Mouse (Mus musculus) forebrain, embryonic 14.5 days (tissue): ENCODE data around the gene Ppm1b. TPM values are rescaled to one million over a fixed set of nuclear protein-coding genes. Genes with fewer than 3 reads are reported as not detected.

ENCODE experiments used
- ATAC-seq: fragments of 200-750 bp; cut with Nextera tagmentation; 2 replicates; pipeline ENCODE4 v1.8.0; 2017; ENCODE audit warnings: mild to moderate bottlenecking, moderate library complexity
- DNase-seq: peaks from one replicate; pipeline ENCODE4 v3.0.0-alpha.2; 2015; ENCODE audit warnings: low spot score
- H3K27ac ChIP-seq: fragments of 300-500 bp; sonication (generic); 2 replicates; pipeline ENCODE4 v1.5.1; 2014; ENCODE audit warnings: low read depth, mild to moderate bottlenecking, control low read depth, low read length, moderate library complexity
- H3K27me3 ChIP-seq: fragments of 300-500 bp; sonication (generic); replicated peaks from 2 replicates; pipeline ENCODE4 v1.6.1; 2014; ENCODE audit warnings: low read length, control low read depth, mixed read lengths; ENCODE audit not compliant: control insufficient read depth, insufficient read depth
- H3K36me3 ChIP-seq: fragments of 300-500 bp; sonication (generic); 2 replicates; pipeline ENCODE4 v1.6.1; 2014; ENCODE audit warnings: low read length, control low read depth; ENCODE audit not compliant: control insufficient read depth, insufficient read depth
- H3K4me1 ChIP-seq: fragments of 300-500 bp; sonication (generic); 2 replicates; pipeline ENCODE4 v1.6.1; 2014; ENCODE audit warnings: antibody characterized with exemption, low read length, control low read depth; ENCODE audit not compliant: control insufficient read depth, insufficient read depth
- H3K4me2 ChIP-seq: fragments of 300-500 bp; sonication (generic); 2 replicates; pipeline ENCODE4 v1.6.1; 2014; ENCODE audit warnings: mild to moderate bottlenecking, control low read depth, low read length
- H3K4me3 ChIP-seq: fragments of 300-500 bp; sonication (generic); 2 replicates; pipeline ENCODE4 v1.5.1; 2014; ENCODE audit warnings: low read depth, low read length, control low read depth
- H3K9ac ChIP-seq: fragments of 300-500 bp; sonication (generic); 2 replicates; pipeline ENCODE4 v1.6.1; 2014; ENCODE audit warnings: mild to moderate bottlenecking, low read length, control low read depth, moderate library complexity
- H3K9me3 ChIP-seq: fragments of 300-500 bp; sonication (generic); replicated peaks from 2 replicates; pipeline ENCODE4 v1.6.1; 2016; ENCODE audit warnings: low read length, control low read depth, mixed read lengths; ENCODE audit not compliant: control insufficient read depth
- WGBS: fragments of 180-500 bp; shearing (Covaris S2); extraction: QIAGEN DNeasy Blood & Tissue Kit; methylation state at CpG from one replicate; pipeline ENCODE4 v1.1.7; 2014; 5-methylcytosine and 5-hydroxymethylcytosine counted together
- polyA plus RNA-seq: library from polyadenylated mRNA; unstranded; fragments of >200 nt; fragmentation: Nextera tagmentation; extraction: Ambion mirVana; gene quantifications from 2 replicates; pipeline ENCODE4 v1.2.1, GENCODE M21; 2014

Ppm1b gene
- polyA plus RNA-seq, 1 experiment from 2014 or later: 73.9 TPM

DNA sequence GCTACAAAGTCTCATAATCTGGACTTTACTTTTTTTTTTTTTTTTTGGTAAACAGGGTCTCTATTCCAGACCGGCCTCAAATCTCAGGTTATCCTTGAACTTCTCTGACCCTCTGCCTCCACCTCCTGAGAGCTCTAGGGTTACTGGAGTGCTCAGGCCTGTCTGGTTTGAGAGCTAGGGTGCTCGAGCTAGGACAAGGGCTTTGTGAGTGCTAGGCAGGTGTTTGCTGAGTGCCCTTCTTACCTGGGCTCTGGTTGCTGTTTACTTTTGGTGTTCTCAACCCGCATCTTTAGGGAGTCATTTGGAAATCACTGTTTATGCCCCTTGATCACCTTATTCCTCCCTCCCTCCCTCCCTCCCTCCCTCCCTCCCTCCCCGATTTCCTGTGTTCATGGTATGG is 5.5 kb downstream of the Ppm1b start:
- 88% methylated on average over 4 of the region's 4 CpGs for WGBS
- no peaks in the 10 kb centered on the region for H3K9me3 ChIP-seq
- DNase-seq: no peak

DNA sequence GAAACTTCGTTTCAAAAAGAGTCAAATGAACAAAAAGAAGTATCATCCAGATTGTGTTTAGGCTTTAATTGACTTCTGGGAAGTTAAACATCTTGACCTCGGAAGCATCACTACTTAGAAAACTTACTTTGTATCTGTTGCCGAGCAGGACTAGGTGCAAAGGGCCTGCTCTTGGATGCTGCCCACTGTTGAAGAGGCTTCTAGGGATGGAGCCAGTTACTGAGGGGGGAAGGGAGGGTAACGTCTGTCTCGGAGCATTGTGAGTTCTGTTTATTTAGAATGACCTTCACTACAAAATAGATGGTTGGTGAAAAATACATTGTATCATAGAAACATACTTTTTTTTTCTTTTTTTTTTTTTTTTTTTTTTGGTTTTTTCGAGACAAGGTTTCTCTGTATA is 7.1 kb downstream of the Ppm1b start:
- H3K36me3 ChIP-seq: no peaks in the 10 kb centered on the region
- WGBS: 87% methylated on average over 5 of the region's 6 CpGs
- DNase-seq (no peak), ATAC-seq (no peak)
- no peaks in the 10 kb centered on the region for H3K9me3 ChIP-seq
- H3K4me2 ChIP-seq: no peak overlapping the region
- peaks cover 17% of the 10 kb centered on the region for H3K4me1 ChIP-seq
- no peak overlapping the region for H3K4me3 ChIP-seq
- H3K27me3 ChIP-seq: no peaks in the 10 kb centered on the region
- H3K27ac ChIP-seq: no peak overlapping the region
- no peak overlapping the region for H3K9ac ChIP-seq

More for the DNA sequence above, 5.5 kb downstream of the Ppm1b start:
- no peak overlapping the region for H3K9ac ChIP-seq
- no peak for ATAC-seq
- H3K27me3 ChIP-seq: no peaks in the 10 kb centered on the region
- no peak overlapping the region for H3K4me2 ChIP-seq
- no peak overlapping the region for H3K27ac ChIP-seq
- peaks cover 17% of the 10 kb centered on the region for H3K4me1 ChIP-seq
- H3K36me3 ChIP-seq: no peaks in the 10 kb centered on the region
- no peak overlapping the region for H3K4me3 ChIP-seq

DNA sequence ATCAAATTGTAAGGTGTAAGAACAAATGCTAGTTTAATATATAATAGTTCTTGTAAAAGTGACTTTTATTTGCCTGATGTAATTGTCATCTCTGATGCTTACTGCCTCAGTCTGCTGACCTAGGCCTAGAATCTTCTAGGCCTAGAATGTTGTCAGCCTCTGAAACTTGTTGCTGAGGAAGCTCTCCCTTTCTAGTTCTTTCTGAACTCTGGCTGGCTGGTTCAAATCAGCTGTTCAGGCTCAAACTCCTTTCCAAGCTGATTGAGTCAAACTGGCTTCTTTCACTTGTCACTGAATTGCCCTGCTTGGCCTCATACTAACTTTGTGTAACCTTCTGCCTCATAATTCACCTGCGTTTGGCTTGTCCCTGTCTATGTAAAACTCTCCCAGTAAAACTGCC is 9.7 kb downstream of the Ppm1b start:
- no peak overlapping the region for H3K4me2 ChIP-seq
- WGBS: 100% methylated on average over 1 of the region's 1 CpGs
- ATAC-seq (no peak), DNase-seq (no peak)
- H3K27ac ChIP-seq: no peak overlapping the region
- no peaks in the 10 kb centered on the region for H3K9me3 ChIP-seq
- H3K9ac ChIP-seq: no peak overlapping the region
- H3K4me3 ChIP-seq: no peak overlapping the region
- no peaks in the 10 kb centered on the region for H3K27me3 ChIP-seq
- H3K36me3 ChIP-seq: no peaks in the 10 kb centered on the region
- no peaks in the 10 kb centered on the region for H3K4me1 ChIP-seq

DNA sequence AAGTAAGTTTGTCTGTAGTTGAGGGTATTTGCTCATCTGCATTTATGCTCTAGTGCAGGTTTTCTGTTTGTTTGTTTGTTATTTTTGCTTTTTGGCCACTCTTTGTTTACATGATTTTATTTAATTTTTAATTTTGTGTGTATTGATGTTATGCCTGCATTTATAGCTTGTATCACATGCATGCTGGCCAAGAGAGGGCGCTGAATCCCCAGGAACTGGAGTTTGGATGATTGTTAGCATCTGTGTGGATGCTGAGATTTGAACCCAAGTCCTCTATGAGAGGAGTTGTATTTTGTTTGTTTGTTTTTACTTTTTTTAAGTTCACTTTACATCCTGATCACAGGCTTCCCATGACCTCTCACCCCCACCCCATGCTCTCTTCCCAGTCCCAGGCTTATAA is 10.5 kb downstream of the Ppm1b start:
- ATAC-seq (no peak), DNase-seq (no peak)
- Histone ChIP-seq H3K4me3 (no peak overlapping the region), H3K27ac (no peak overlapping the region), H3K9me3 (no peaks in the 10 kb centered on the region), H3K4me2 (no peak overlapping the region), H3K9ac (no peak overlapping the region), H3K27me3 (no peaks in the 10 kb centered on the region), H3K36me3 (no peaks in the 10 kb centered on the region), H3K4me1 (no peaks in the 10 kb centered on the region)
- 69% methylated on average over 1 of the region's 1 CpGs for WGBS

DNA sequence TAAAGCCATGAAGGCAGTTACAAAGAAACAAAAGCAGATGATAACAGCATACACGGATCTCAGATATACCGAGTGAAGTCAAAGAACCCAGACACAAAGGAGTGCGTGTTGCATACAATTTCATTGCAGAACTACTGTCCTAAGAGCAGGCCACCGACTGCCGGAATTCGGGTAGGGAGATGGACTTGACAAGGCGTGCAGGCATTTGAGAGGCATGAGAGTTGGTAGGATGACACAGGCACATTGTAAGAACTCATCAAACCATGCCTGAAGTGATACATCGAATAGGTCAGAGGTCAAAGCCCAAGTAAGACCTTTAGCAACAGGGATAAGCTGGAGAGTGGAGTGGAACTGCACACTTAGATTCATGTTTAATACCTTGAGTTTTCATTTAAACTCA is 13.4 kb downstream of the Ppm1b start:
- no peaks in the 10 kb centered on the region for H3K36me3 ChIP-seq
- H3K27me3 ChIP-seq: no peaks in the 10 kb centered on the region
- H3K9ac ChIP-seq: no peak overlapping the region
- H3K4me3 ChIP-seq: no peak overlapping the region
- no peak overlapping the region for H3K4me2 ChIP-seq
- no peak overlapping the region for H3K27ac ChIP-seq
- no peaks in the 10 kb centered on the region for H3K9me3 ChIP-seq
- WGBS: 87% methylated on average over 8 of the region's 8 CpGs
- no peak for ATAC-seq
- no peak for DNase-seq
- no peaks in the 10 kb centered on the region for H3K4me1 ChIP-seq

DNA sequence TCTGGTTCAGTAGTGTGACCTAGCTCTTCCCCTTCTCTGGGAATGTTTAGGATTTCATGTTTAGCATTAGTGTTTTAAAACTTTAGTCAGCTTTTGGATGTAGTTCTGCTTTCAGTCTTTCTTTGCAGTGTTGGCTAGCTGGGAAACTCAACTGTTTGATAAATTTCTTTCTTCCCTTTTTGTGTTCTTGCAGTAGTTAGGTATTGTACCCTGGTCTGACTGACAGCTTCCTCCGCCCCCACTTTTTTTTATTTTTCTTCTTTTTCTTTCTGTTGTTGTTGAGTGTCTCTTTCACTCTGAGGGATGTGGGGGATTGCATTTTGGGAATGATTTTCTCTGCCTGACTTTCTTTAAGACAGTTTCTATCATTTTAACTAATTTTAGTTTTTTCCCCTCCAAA is 25.2 kb downstream of the Ppm1b start:
- Histone ChIP-seq H3K36me3 (no peaks in the 10 kb centered on the region), H3K4me1 (no peaks in the 10 kb centered on the region), H3K27me3 (no peaks in the 10 kb centered on the region), H3K4me3 (no peak overlapping the region), H3K4me2 (no peak overlapping the region), H3K9ac (no peak overlapping the region), H3K27ac (no peak overlapping the region), H3K9me3 (no peaks in the 10 kb centered on the region)
- ATAC-seq (no peak), DNase-seq (no peak)
- 86% methylated on average over 1 of the region's 1 CpGs for WGBS

DNA sequence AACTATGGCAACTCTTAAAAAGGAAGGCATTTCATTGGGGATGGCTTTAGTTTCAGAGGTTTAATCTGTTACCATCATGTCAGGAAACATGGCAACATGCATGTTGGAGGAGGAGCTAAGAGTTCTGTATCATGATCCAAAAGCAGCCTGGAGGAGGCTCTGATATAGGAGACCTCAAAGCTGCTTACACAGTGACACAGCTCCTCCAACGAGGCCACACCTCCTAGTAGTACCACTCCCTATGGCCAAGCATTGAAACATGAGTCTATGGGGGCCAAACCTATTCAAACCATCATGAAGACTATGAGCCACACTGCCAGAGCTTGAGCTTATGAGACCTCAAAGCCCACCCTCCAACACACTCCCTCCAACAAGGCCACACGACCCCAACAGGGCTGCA is 26.2 kb downstream of the Ppm1b start:
- no peaks in the 10 kb centered on the region for H3K27me3 ChIP-seq
- 87% methylated on average over 2 of the region's 2 CpGs for WGBS
- ATAC-seq: no peak

DNA sequence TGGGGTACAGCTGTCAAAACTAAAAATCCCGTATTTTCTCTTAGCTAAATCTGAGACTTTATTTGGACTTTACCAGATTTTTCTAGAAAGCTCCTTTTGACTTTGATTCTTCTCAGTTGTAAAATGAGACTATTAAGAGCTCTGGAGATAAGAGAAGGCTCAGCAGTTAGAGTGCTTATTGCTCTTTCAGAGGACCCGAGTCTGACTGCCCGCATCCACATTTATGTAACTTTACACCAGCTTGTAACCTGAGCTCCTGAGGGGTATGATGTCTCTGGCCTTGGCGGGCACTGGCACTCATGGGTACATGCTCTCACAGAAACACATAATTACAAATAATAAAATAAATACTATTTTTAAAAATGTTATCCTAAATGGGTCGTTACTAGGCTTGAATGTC is 29.8 kb downstream of the Ppm1b start:
- no peak overlapping the region for H3K9ac ChIP-seq
- no peaks in the 10 kb centered on the region for H3K4me1 ChIP-seq
- H3K36me3 ChIP-seq: no peaks in the 10 kb centered on the region
- H3K4me2 ChIP-seq: no peak overlapping the region
- H3K27ac ChIP-seq: no peak overlapping the region
- DNase-seq (no peak), ATAC-seq (no peak)
- no peaks in the 10 kb centered on the region for H3K9me3 ChIP-seq
- no peak overlapping the region for H3K4me3 ChIP-seq
- H3K27me3 ChIP-seq: no peaks in the 10 kb centered on the region
- WGBS: 70% methylated on average over 5 of the region's 5 CpGs

More for the DNA sequence above, 26.2 kb downstream of the Ppm1b start:
- no peaks in the 10 kb centered on the region for H3K9me3 ChIP-seq
- no peak overlapping the region for H3K4me2 ChIP-seq
- no peak overlapping the region for H3K4me3 ChIP-seq
- H3K27ac ChIP-seq: no peak overlapping the region
- H3K4me1 ChIP-seq: no peaks in the 10 kb centered on the region
- no peak for DNase-seq
- no peaks in the 10 kb centered on the region for H3K36me3 ChIP-seq
- no peak overlapping the region for H3K9ac ChIP-seq

DNA sequence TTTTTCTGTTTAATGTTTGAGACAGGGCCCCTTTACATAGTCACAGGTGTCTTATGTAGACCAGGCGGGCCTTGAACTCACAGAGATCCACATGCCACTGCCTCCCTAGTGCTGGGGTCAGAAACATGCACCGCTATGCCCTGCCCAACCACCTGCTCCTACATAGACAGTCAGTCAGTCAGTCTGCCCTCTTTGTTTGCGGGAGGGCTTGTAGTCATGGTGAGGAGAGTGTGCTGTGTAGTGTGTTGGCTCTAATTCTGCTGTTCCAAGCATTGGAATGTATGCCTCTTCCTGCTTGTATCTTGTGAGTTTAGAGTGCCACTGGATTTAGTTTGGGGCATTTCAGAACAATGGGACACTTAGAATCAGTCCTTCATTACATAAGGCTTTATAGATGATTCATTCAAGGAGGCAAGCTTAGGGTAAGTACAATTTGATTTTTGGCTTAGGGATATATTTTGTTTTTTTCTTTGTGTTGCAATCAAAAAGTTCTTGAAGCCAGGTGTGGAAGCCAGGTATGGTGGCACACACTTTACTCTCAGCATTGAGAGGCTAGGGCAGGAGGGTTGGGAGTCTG is 31.4 kb downstream of the Ppm1b start:
- Histone ChIP-seq H3K9me3 (no peaks in the 10 kb centered on the region), H3K4me2 (no peak overlapping the region), H3K4me3 (no peak overlapping the region), H3K9ac (no peak overlapping the region), H3K36me3 (no peaks in the 10 kb centered on the region), H3K4me1 (no peaks in the 10 kb centered on the region), H3K27ac (no peak overlapping the region), H3K27me3 (no peaks in the 10 kb centered on the region)
- DNase-seq (no peak), ATAC-seq (peak; percentile 55; the same call in 1 of the 2 replicates)
- WGBS: 88% methylated on average over 3 of the region's 3 CpGs
